Mouse (Mus musculus) limb, embryonic 11.5 days (tissue): ENCODE results near the gene Trp63. TPM values are rescaled to one million over a fixed set of nuclear protein-coding genes. Genes with fewer than 3 reads are reported as not detected.

Experiments used
- ATAC-seq: fragments of 200-750 bp; cut with Nextera tagmentation; 2 replicates; pipeline ENCODE4 v1.8.0; 2017; ENCODE audit warnings: low read depth; ENCODE audit not compliant: insufficient number of reproducible peaks, low FRiP score, low TSS enrichment
- DNase-seq: peaks from one replicate; pipeline ENCODE4 v3.0.0-alpha.2; 2015; ENCODE audit warnings: low spot score
- H3K27ac ChIP-seq: fragments of 300-500 bp; sonication (generic); replicated peaks from 2 replicates; pipeline ENCODE4 v1.5.1; 2014; ENCODE audit warnings: low read depth, mild to moderate bottlenecking, low read length
- H3K27me3 ChIP-seq: fragments of 300-500 bp; sonication (generic); 2 replicates; pipeline ENCODE4 v1.6.1; 2014; ENCODE audit warnings: mild to moderate bottlenecking, low read length, mixed read lengths; ENCODE audit not compliant: control insufficient read depth, insufficient read depth
- H3K36me3 ChIP-seq: fragments of 300-500 bp; sonication (generic); 2 replicates; pipeline ENCODE4 v1.6.1; 2014; ENCODE audit warnings: mild to moderate bottlenecking, low read length, moderate library complexity, mixed read lengths; ENCODE audit not compliant: control insufficient read depth, insufficient read depth
- H3K4me1 ChIP-seq: fragments of 300-500 bp; sonication (generic); 2 replicates; pipeline ENCODE4 v1.6.1; 2014; ENCODE audit warnings: low read length, mixed read lengths; ENCODE audit not compliant: control insufficient read depth, insufficient read depth
- H3K4me2 ChIP-seq: fragments of 300-500 bp; sonication (generic); 2 replicates; pipeline ENCODE4 v1.6.1; 2014; ENCODE audit warnings: low read depth, mild to moderate bottlenecking, moderate library complexity; ENCODE audit not compliant: severe bottlenecking
- H3K4me3 ChIP-seq: fragments of 300-500 bp; sonication (generic); 2 replicates; pipeline ENCODE4 v1.5.1; 2014; ENCODE audit warnings: low read depth, low read length
- H3K9ac ChIP-seq: fragments of 300-500 bp; sonication (generic); 2 replicates; pipeline ENCODE4 v1.6.1; 2014; ENCODE audit warnings: mild to moderate bottlenecking, low read length
- H3K9me3 ChIP-seq: fragments of 300-500 bp; sonication (generic); 2 replicates; pipeline ENCODE4 v1.6.1; 2016; ENCODE audit warnings: low read length; ENCODE audit not compliant: control insufficient read depth
- WGBS: fragments of 180-500 bp; shearing (Covaris S2); extraction: QIAGEN DNeasy Blood & Tissue Kit; methylation state at CpG from one replicate; pipeline ENCODE4 v1.1.7; 2014; 5-methylcytosine and 5-hydroxymethylcytosine counted together
- polyA plus RNA-seq: library from polyadenylated mRNA; unstranded; fragments of >200 nt; fragmentation: Nextera tagmentation; extraction: Ambion mirVana; gene quantifications from 2 replicates; pipeline ENCODE4 v1.2.1, GENCODE M21; 2014

Gene Trp63
- polyA plus RNA-seq, 1 experiment from 2014 or later = 18.6 TPM

DNA sequence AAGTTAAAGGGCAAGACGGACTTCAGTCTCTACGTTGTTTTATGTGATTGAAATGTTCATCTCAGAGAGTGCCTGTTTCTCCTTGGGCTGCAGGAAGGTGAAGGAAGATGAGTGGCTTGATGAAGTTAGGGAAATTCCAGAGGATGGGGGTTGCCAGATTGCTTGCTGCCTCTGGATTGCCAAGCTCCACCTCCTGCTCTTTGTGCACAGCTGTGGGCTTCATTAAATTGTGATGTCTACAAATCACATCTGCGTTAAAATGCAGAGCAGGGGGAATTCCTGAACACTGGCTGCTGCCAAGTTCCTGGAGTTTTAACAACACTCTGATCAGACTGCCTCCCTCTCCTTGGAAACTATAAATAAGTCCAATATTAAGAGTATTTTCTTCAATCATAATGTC, 63.2 kb downstream of the Trp63 start:
- peak; percentile 67; the same call in 1 of the 2 replicates for ATAC-seq
- H3K27ac ChIP-seq = no peak overlapping the region
- WGBS = 18% methylated on average over 3 of the region's 3 CpGs

GRCm38 (mm10) chr16:25751866-25752265, 68.3 kb downstream of the Trp63 start:
- ATAC-seq (no peak), DNase-seq (no peak)
- Histone ChIP-seq H3K27me3 (no peaks in the 10 kb centered on the region), H3K4me3 (no peak overlapping the region), H3K27ac (no peak overlapping the region), H3K9ac (no peak overlapping the region), H3K36me3 (no peaks in the 10 kb centered on the region), H3K4me1 (no peaks in the 10 kb centered on the region), H3K4me2 (no peak overlapping the region), H3K9me3 (no peaks in the 10 kb centered on the region)
- 85% methylated on average over 11 of the region's 11 CpGs for WGBS

More for the DNA sequence above, 63.2 kb downstream of the Trp63 start:
- no peaks in the 10 kb centered on the region for H3K27me3 ChIP-seq
- no peak overlapping the region for H3K9ac ChIP-seq
- H3K4me2 ChIP-seq = no peak overlapping the region
- no peaks in the 10 kb centered on the region for H3K9me3 ChIP-seq
- no peaks in the 10 kb centered on the region for H3K36me3 ChIP-seq
- peak; percentile 41 for DNase-seq
- H3K4me1 ChIP-seq = no peaks in the 10 kb centered on the region
- no peak overlapping the region for H3K4me3 ChIP-seq

- H3K4me1 ChIP-seq = no peaks in the 10 kb centered on the region
- no peak for ATAC-seq
- no peak for DNase-seq
- no peaks in the 10 kb centered on the region for H3K27me3 ChIP-seq
- H3K4me2 ChIP-seq = no peak overlapping the region
- H3K9ac ChIP-seq = no peak overlapping the region
- no peak overlapping the region for H3K4me3 ChIP-seq
- H3K36me3 ChIP-seq = no peaks in the 10 kb centered on the region
- 86% methylated on average over 2 of the region's 2 CpGs for WGBS
- H3K9me3 ChIP-seq = no peaks in the 10 kb centered on the region
- no peak overlapping the region for H3K27ac ChIP-seq
Observed at GRCm38 (mm10) chr16:25758108-25758507, 74.5 kb downstream of the Trp63 start.

DNA sequence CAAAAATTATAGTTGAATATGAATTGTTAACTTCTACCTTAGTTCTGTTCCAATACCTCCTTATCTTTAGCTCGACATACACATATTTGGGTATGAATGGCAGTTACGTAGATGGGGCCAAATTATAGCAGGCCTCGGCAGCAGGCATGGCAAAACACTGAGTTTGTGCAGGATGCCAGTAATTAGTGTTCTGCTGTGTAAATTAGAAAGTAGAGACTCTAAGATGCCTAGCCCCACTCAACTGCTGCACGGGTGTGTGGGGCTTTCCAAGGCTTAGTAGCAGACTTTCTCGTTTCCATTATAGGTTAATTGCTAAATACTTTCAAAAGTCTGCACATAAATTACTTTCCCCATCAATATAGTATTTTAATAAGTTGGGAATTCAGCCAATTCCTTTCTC, 82.0 kb downstream of the Trp63 start:
- H3K9ac ChIP-seq = no peak overlapping the region
- 64% methylated on average over 5 of the region's 5 CpGs for WGBS
- no peak for ATAC-seq

DNA sequence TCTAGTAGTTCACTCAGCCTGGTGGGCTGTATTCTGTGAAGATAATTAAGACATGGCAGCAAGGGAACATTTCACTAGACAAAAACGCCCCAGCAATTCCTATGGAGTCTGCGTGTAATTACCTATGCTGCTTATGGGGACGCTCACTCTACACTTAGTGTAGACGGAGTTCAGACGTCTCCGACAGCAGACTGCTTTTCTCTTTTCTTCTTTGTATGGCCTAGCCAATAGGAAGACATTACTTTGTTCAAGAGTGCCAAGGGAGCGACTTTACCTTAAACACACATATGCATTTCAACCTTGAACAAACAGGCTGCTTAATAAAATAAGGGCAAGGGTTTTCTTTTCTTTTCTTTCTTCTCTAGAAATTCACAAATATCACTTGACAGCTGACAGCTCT, 91.0 kb downstream of the Trp63 start:
- Histone ChIP-seq H3K9me3 (no peaks in the 10 kb centered on the region), H3K4me2 (no peak overlapping the region), H3K9ac (no peak overlapping the region), H3K4me3 (no peak overlapping the region), H3K36me3 (no peaks in the 10 kb centered on the region), H3K27ac (no peak overlapping the region), H3K4me1 (no peaks in the 10 kb centered on the region), H3K27me3 (no peaks in the 10 kb centered on the region)
- no peak for ATAC-seq
- WGBS = 80% methylated on average over 7 of the region's 7 CpGs
- DNase-seq = no peak

More for the DNA sequence above, 82.0 kb downstream of the Trp63 start:
- H3K27me3 ChIP-seq = no peaks in the 10 kb centered on the region
- DNase-seq = no peak
- H3K27ac ChIP-seq = no peak overlapping the region
- H3K4me1 ChIP-seq = no peaks in the 10 kb centered on the region
- no peaks in the 10 kb centered on the region; the same call in 1 of the 2 replicates for H3K9me3 ChIP-seq
- H3K4me2 ChIP-seq = no peak overlapping the region
- H3K36me3 ChIP-seq = no peaks in the 10 kb centered on the region
- no peak overlapping the region for H3K4me3 ChIP-seq

- H3K4me1 ChIP-seq = no peaks in the 10 kb centered on the region
- ATAC-seq (no peak), DNase-seq (no peak)
- H3K9ac ChIP-seq = no peak overlapping the region
- WGBS = 64% methylated on average over 1 of the region's 1 CpGs
- no peak overlapping the region for H3K4me3 ChIP-seq
- no peak overlapping the region for H3K4me2 ChIP-seq
- no peaks in the 10 kb centered on the region for H3K36me3 ChIP-seq
- no peak overlapping the region for H3K27ac ChIP-seq
- no peaks in the 10 kb centered on the region for H3K27me3 ChIP-seq
- H3K9me3 ChIP-seq = no peaks in the 10 kb centered on the region
Observed at GRCm38 (mm10) chr16:25777501-25777900, 93.9 kb downstream of the Trp63 start.

DNA sequence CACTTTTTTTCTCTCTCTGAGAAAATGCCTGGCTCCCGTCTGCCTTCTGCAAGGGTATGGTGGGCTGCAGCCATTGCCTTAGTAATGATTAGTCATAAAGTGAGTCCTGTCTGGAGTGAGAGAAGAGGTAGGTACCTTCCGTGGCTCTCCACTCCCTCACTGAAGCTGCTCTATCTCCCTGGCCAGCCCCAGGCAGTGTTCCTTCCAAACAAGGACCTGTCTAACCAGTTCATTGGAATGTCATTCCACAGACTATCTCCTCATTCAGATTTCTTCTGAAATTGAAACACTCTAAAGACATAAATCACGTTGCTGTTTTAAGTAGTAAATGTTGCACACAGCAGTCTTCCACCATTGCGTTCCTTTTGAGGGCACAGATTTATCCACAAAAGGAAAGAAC, 96.4 kb downstream of the Trp63 start:
- Histone ChIP-seq H3K27me3 (no peaks in the 10 kb centered on the region), H3K9me3 (no peaks in the 10 kb centered on the region), H3K4me3 (no peak overlapping the region), H3K27ac (no peak overlapping the region), H3K9ac (no peak overlapping the region), H3K4me1 (no peaks in the 10 kb centered on the region), H3K4me2 (no peak overlapping the region), H3K36me3 (no peaks in the 10 kb centered on the region)
- DNase-seq (no peak), ATAC-seq (no peak)
- 69% methylated on average over 4 of the region's 4 CpGs for WGBS

DNA sequence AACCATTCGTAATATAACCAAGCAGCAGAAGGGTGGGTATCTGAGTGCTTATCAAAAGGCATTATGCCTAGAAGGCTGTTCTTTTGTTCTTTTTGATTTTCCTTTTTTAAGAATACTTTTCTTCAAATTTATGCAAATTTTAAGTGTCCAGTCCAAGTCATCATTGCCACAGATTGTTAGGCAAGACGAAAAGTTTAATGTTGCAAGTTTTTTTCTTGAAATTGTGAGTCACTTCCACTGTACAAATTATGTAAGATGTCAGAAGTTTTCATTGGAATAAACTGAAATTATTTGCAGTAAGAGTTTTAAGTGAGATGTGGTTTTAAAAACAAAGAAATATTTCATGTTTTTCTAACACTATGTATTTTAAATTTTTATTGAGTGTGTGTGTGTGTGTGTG, 100.7 kb downstream of the Trp63 start:
- H3K4me2 ChIP-seq = no peak overlapping the region
- H3K36me3 ChIP-seq = no peaks in the 10 kb centered on the region
- H3K27ac ChIP-seq = no peak overlapping the region
- H3K4me3 ChIP-seq = no peak overlapping the region
- ATAC-seq = no peak
- H3K27me3 ChIP-seq = no peaks in the 10 kb centered on the region
- 87% methylated on average over 2 of the region's 2 CpGs for WGBS
- H3K9me3 ChIP-seq = no peaks in the 10 kb centered on the region
- no peak overlapping the region for H3K9ac ChIP-seq
- no peak for DNase-seq
- H3K4me1 ChIP-seq = no peaks in the 10 kb centered on the region

- no peak for ATAC-seq
- no peak overlapping the region for H3K27ac ChIP-seq
- no peaks in the 10 kb centered on the region for H3K4me1 ChIP-seq
- no peak overlapping the region for H3K4me3 ChIP-seq
- H3K4me2 ChIP-seq = no peak overlapping the region
- H3K9ac ChIP-seq = no peak overlapping the region
- no peak for DNase-seq
- WGBS = 63% methylated on average over 5 of the region's 5 CpGs
- no peaks in the 10 kb centered on the region for H3K36me3 ChIP-seq
- H3K27me3 ChIP-seq = no peaks in the 10 kb centered on the region
- H3K9me3 ChIP-seq = no peaks in the 10 kb centered on the region
Observed at GRCm38 (mm10) chr16:25786457-25786856, 102.9 kb downstream of the Trp63 start.
